Mouse (Mus musculus) liver, embryonic 14.5 days (tissue): ENCODE data around the gene Mtx2.

Experiments used
- CTCF ChIP-seq: IDR thresholded peaks from 2 replicates; pipeline ENCODE4 v1.5.1; 2016; ENCODE audit warnings: antibody characterized with exemption, low read depth, control low read depth
- EP300 ChIP-seq: IDR thresholded peaks from 2 replicates; pipeline ENCODE4 v1.6.1; 2016; ENCODE audit warnings: antibody characterized with exemption, low read depth

DNA sequence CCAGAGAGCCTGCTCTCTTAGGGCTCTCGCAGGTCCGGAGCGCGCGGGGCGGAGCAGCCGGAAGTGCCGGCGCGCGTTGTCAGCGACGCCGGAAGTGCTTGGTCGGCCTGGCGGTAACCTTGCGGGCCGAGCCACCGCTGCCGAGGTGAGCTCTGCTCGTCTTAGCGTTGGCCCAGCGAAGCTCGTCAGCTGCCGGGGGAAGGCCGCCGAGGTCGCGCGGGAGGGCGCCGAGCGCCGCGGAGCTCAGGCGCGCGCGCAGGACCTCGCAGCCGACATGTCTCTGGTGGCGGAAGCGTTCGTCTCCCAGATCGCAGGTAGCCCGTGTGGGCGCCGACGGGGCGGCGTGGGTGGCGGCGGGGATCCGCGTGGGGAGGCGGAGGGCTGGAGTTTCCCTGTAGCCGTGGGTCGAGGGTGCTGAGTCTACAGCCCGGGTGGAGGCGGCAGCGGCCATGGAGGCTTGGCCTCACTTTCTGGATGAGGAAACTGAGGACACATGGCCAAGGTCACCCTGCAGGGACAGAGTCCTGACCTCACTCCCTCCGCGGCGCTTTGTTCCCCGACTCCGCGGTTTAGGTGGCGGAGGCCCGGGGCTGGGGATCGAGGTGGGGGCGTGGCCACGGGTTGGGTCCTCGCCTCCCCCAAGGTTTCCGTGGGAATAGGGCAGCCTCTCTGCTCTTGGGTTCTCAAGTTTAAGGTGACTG, at the start of gene Mtx2:
- no peak for TF ChIP-seq CTCF
- TF ChIP-seq EP300 = no peak
